Mouse (Mus musculus) right cerebral cortex, adult 2 months (tissue): ENCODE results near the gene Ifrd1.
A peak's percentile ranks its signal among the peaks of the same experiment; 100 is the strongest.
"Not testable (repeated sequence)": the region's sequence is repeated elsewhere in the genome, so short reads cannot be mapped to it uniquely, and the experiment has no call there.

Source experiments
- DNase-seq, 2 experiments: peaks; one replicate each; pipeline ENCODE4 v3.0.0; 2021 to 2022; ENCODE audit warnings: low spot score in 2 of 2

Ifrd1 gene

DNA sequence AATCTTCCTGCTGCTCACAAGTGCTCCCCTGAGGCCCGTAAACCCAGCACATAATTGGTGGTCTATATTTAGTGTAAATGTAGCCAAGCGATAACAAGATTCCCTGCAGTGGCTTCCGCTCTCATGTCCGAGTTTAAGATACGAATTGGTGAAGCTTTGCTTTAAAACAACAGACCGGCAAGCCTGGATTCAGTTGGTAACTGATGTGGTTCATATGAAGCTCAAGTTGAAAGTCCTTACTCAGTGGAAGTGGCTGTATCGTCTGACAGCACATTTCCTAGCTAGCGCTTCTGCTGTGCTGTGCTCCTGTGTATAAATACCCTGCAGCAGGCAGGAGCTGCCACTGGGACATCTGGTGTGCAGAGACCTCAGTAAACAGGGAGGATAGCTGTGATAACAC lies 49.0 kb downstream of the Ifrd1 start, which contains the start of gene Lsmem1:
TSS of gene Lsmem1 (minus strand) at position 189 of the 400 bp plus-strand sequence.
- DNase-seq, result peak; percentile 33 to 39

- no peak for DNase-seq
Observed at GRCm38 (mm10) chr12:40198427-40198826, 49.9 kb downstream of the Ifrd1 start.

- no peak for DNase-seq
Observed at GRCm38 (mm10) chr12:40198019-40198418, 50.3 kb downstream of the Ifrd1 start.

- DNase-seq, result no peak
Observed at GRCm38 (mm10) chr12:40197511-40197910, 50.8 kb downstream of the Ifrd1 start.

- DNase-seq, result no peak
Observed at GRCm38 (mm10) chr12:40185474-40185873, 62.8 kb downstream of the Ifrd1 start.

- peak in 1 of 2 experiments; percentile 18 for DNase-seq
Observed at GRCm38 (mm10) chr12:40177089-40177488, 71.2 kb downstream of the Ifrd1 start.

- no peak for DNase-seq
Observed at GRCm38 (mm10) chr12:40176158-40176557, 72.1 kb downstream of the Ifrd1 start.

DNA sequence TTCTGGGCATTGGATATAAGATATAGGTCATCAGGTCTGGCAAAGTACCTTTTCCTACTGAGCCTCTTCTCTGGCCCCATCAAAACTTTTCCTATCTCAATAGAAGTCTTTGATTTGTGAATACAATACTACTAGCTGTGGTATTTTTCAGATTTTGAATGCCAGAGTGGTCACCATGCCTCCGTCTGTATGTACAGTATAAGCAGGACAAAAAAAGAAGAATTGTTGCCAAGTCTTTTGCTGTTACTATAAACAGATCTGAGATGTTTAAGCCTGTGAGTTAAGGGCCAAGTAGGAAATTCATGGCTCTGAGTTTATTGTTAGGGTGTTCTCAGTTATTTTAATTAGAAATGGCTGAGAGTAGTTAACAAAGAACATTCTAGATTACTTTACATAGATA lies 73.1 kb downstream of the Ifrd1 start:
- DNase-seq, result not testable (repeated sequence)

GRCm38 (mm10) chr12:40171637-40172036 lies 76.7 kb downstream of the Ifrd1 start:
- no peak for DNase-seq

- no peak for DNase-seq
Observed at GRCm38 (mm10) chr12:40169675-40170074, 78.6 kb downstream of the Ifrd1 start.

GRCm38 (mm10) chr12:40164621-40165020 lies 83.7 kb downstream of the Ifrd1 start:
- peak in 1 of 2 experiments; percentile 5 for DNase-seq

DNA sequence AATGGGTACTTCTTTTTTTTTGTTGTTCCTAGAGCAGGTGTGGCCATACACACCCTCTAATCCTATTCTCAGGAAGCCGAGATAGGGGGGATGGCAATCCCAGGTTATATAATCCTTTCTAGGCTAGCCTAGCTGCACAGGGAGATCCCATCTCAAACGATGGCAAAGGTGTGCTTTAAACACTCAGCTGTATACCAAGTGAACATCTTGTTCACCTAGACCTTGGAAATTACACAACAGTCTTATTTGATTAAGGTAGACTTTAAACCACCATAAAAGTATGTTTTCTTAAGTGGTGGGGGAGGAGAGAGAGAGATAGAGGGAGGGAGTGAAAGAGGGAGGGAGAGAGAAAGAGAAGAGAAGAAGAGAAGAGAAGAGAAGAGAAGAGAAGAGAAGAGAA lies 87.5 kb downstream of the Ifrd1 start:
- no peak for DNase-seq

DNA sequence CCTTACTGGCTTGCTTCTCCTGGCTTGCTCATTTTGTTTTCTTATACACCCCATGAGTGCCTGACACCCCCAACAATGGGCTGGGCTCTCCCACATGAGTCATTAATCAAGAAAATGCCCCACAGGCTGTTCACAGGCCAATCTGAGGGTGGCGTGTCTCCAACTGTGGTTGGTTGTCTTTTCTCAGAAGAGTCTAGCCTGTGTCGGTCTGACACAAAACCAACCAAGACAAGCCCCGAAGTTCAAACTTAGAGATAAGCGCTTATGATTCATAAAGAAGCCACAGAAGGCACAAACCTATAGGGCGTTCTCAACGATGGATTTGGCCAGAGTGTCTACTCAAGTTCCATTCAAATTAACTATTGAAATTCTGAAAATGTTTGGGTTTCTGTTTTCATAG lies 94.1 kb downstream of the Ifrd1 start:
- no peak for DNase-seq

DNA sequence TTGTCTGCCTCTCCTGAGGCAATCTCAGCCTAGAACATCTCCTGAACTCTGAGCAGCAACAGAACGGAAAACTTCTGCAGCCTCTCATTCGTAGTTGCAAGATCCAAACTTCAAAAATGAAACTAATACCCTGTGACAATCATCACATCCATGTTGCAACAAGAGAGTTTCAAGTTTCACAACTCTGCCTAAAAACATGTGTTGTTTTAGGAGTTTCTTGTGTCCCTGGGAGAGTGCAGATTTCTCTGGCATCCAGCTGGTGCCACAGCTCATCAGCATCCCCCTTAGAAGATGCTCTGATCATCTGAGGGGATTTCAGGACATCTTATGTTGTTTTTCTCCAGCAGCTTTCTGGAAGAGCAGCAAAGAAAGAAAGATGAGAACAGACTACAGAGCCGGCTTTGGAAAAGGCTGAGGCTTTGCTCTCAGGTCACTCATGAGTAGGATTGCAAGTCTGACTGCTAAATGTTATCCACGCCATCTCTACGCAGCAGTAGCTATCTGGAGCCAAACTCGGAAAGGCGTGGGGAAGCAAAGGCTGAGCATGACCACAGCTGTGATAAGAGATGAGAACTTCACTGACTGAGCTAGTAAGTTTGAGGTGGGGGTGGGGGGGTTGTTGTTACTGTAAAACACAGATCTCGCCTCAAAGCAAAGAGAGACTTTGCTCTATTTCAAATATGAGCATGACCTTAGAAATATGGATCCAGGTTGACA lies 95.8 kb downstream of the Ifrd1 start:
- no peak for DNase-seq
